Comparison of ENCODE assay signal across 9 mouse cellular contexts in the genomic region with DNA sequence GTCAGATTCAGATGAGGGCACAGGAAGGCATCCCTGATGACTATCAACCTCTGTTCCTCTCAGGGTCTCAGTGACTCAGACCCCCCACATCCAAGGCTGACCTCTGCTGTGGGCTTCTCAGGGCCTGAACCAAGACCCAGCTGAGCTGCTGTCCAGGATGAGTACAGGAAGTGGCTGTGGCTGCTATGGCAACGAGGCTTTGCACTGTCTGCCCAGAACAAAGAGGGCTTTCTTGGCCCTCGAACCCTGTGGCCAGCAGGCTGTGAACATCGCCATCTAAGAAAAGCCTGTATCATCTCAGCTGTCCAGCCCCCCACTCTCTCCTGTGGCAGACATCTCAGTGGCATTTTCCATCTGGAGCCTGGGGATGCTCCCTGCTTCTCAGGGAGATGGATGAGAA.
DNase-seq lines count a peak whose midpoint lies in the region; ATAC-seq and TF ChIP-seq lines count a peak whose summit lies in the region.
"Had no signal": no experiment of that assay in that cellular context is flagged by ENCODE, and none has a peak within 500 bp of the region (broad histone marks: within the 10 kb centered on the region; RNA-seq: fewer than 3 reads in every experiment).

No protein-coding gene starts in this region.

- ATAC-seq in lung, embryonic 14.5 days (ENCODE audit: insufficient read depth) = peak; percentile 44; the same call in 1 of the 2 replicates
- no peak for ATAC-seq in forebrain, embryonic 14.5 days
- ATAC-seq: liver, postnatal 0 days had no signal

- no peaks in the 10 kb centered on the region for H3K36me3 ChIP-seq in heart, embryonic 10.5 days
- no peaks in the 10 kb centered on the region for H3K36me3 ChIP-seq in heart, adult 2 months (ENCODE audit: control insufficient read depth, insufficient read depth, low read length)
- no peaks in the 10 kb centered on the region for H3K36me3 ChIP-seq in lung, embryonic 14.5 days (ENCODE audit: insufficient read depth)
- no peaks in the 10 kb centered on the region for H3K36me3 ChIP-seq in forebrain, embryonic 14.5 days (ENCODE audit: control insufficient read depth, insufficient read depth, low read length)

- H3K4me3 ChIP-seq in heart, embryonic 10.5 days = no peak overlapping the region
- no peak overlapping the region for H3K4me3 ChIP-seq in heart, adult 2 months
- no peak overlapping the region for H3K4me3 ChIP-seq in lung, embryonic 14.5 days (ENCODE audit: low read depth, low read length)
- no peak overlapping the region for H3K4me3 ChIP-seq in forebrain, embryonic 14.5 days (ENCODE audit: low read depth, low read length)

- TF ChIP-seq EP300 in heart, adult 2 months (IDR thresholded peaks at IDR 0.05; ENCODE audit: insufficient read depth, low read depth, low read length) = no peak

- DNase-seq in heart, embryonic 10.5 days (ENCODE audit: low spot score) = peak; percentile 82
- DNase-seq in heart, adult 2 months = no peak
- DNase-seq in lung, embryonic 14.5 days = peak; percentile 41
- no peak for DNase-seq in lung, postnatal 4 days
- peak; percentile 26 for DNase-seq in forebrain, embryonic 14.5 days (ENCODE audit: low spot score)
- DNase-seq in retina, postnatal 1 day = peak; percentile 92
- DNase-seq in lung, adult 18-20 months = no peak
- DNase-seq in heart, postnatal 36 days = no peak
- DNase-seq: liver, postnatal 0 days had no signal

- H3K79me2 ChIP-seq in heart, adult 2 months (replicated peaks; ENCODE audit: control insufficient read depth, insufficient read depth, low read length) = no peaks in the 10 kb centered on the region

- whole genome bisulfite sequencing in heart, embryonic 10.5 days = 33% methylated on average over 3 of the region's 3 CpGs
- 32% methylated on average over 3 of the region's 3 CpGs for WGBS in heart, adult 2 months
- WGBS in lung, embryonic 14.5 days = 10% methylated on average over 3 of the region's 3 CpGs
- WGBS in forebrain, embryonic 14.5 days = 12% methylated on average over 3 of the region's 3 CpGs

- TF ChIP-seq POLR2A in heart, adult 2 months (IDR thresholded peaks at IDR 0.05; ENCODE audit: insufficient read depth, low read depth, low read length) = no peak

- peak overlapping the region; percentile 22; the same call in 1 of the 2 replicates for H3K27ac ChIP-seq in heart, embryonic 10.5 days
- H3K27ac ChIP-seq in heart, adult 2 months = no peak overlapping the region
- H3K27ac ChIP-seq in lung, embryonic 14.5 days (ENCODE audit: low read depth) = no peak overlapping the region
- H3K27ac ChIP-seq in forebrain, embryonic 14.5 days (ENCODE audit: low read depth, low read length) = no peak overlapping the region

- H3K9me3 ChIP-seq in heart, embryonic 10.5 days = no peaks in the 10 kb centered on the region
- no peaks in the 10 kb centered on the region for H3K9me3 ChIP-seq in lung, embryonic 14.5 days (ENCODE audit: low read depth, low read length)
- H3K9me3 ChIP-seq in forebrain, embryonic 14.5 days (replicated peaks; ENCODE audit: control insufficient read depth, low read length) = no peaks in the 10 kb centered on the region

- no peak for TF ChIP-seq CTCF in heart, adult 2 months (IDR thresholded peaks at IDR 0.05)
- no peak for TF ChIP-seq CTCF in lung, embryonic 14.5 days (IDR thresholded peaks at IDR 0.05; ENCODE audit: low read depth)

- H3K27me3 ChIP-seq in heart, embryonic 10.5 days (ENCODE audit: insufficient read depth, poor library complexity, severe bottlenecking) = peaks cover 34% of the 10 kb centered on the region
- H3K27me3 ChIP-seq in heart, adult 2 months (ENCODE audit: control insufficient read depth, insufficient read depth, low read length) = no peaks in the 10 kb centered on the region
- H3K27me3 ChIP-seq in lung, embryonic 14.5 days (ENCODE audit: insufficient read depth, low read length) = 0 out of 2 replicates have a peak, but pooled peaks cover 5% of the 10 kb centered on the region
- H3K27me3 ChIP-seq in forebrain, embryonic 14.5 days (replicated peaks; ENCODE audit: control insufficient read depth, insufficient read depth, low read length) = no peaks in the 10 kb centered on the region

- intact Hi-C loops in heart, adult 2 months (cut with DNase I) = no loop called here
- intact Hi-C loops in heart, postnatal 36 days (cut with DNase I) = no loop called here

- H3K4me1 ChIP-seq in heart, embryonic 10.5 days = peaks cover 21% of the 10 kb centered on the region
- H3K4me1 ChIP-seq in heart, adult 2 months (ENCODE audit: control insufficient read depth, insufficient read depth, low read length) = no peaks in the 10 kb centered on the region
- no peaks in the 10 kb centered on the region for H3K4me1 ChIP-seq in lung, embryonic 14.5 days (ENCODE audit: insufficient read depth)
- H3K4me1 ChIP-seq in forebrain, embryonic 14.5 days (ENCODE audit: control insufficient read depth, insufficient read depth, low read length) = peaks cover 13% of the 10 kb centered on the region

- no peak overlapping the region for H3K9ac ChIP-seq in heart, adult 2 months (ENCODE audit: low read depth, low read length)
- no peak overlapping the region for H3K9ac ChIP-seq in lung, embryonic 14.5 days
- H3K9ac ChIP-seq in forebrain, embryonic 14.5 days (ENCODE audit: low read length) = no peak overlapping the region
- H3K9ac ChIP-seq: liver, postnatal 0 days had no signal

- H3K4me2 ChIP-seq in lung, embryonic 14.5 days = no peak overlapping the region
- no peak overlapping the region for H3K4me2 ChIP-seq in forebrain, embryonic 14.5 days (ENCODE audit: low read length)

Comparison
In these comparisons a context has a peak if more than half of its experiments do, and no peak if none do; other contexts are left out.
1. DNase-seq: peak in heart, embryonic 10.5 days (single experiment), lung, embryonic 14.5 days (single experiment), forebrain, embryonic 14.5 days (single experiment) and retina, postnatal 1 day (single experiment); none in heart, adult 2 months (0 of 2), lung, postnatal 4 days (0 of 2), lung, adult 18-20 months (0 of 2) and heart, postnatal 36 days (0 of 2).